Mouse (Mus musculus) liver, postnatal 0 days (tissue): Measurements from ENCODE around the gene Coq4.

Experiments used
- CTCF ChIP-seq: sonication (generic); IDR thresholded peaks from 2 replicates; pipeline ENCODE4 v1.5.1; 2016; ENCODE audit warnings: antibody characterized with exemption, low read depth
- EP300 ChIP-seq: IDR thresholded peaks from 2 replicates; pipeline ENCODE4 v1.6.1; 2016; ENCODE audit warnings: antibody characterized with exemption, low read depth, mild to moderate bottlenecking

- TF ChIP-seq CTCF (no peak), EP300 (no peak)
Measured at GRCm38 (mm10) chr2:29839460-29839859, 52.2 kb downstream of the Coq4 start.
